Mouse (Mus musculus): ENCODE data around the gene Iqgap2.

The Iqgap2 gene

GRCm38 (mm10) chr13:95884455-95884854 is 7.3 kb downstream of the Iqgap2 start:
- DNase-seq (ENCODE audit: low spot score) = no peak

- DNase-seq (ENCODE audit: low spot score) = no peak
These were observed 9.7 kb downstream of the Iqgap2 start for GRCm38 (mm10) chr13:95882001-95882400.

GRCm38 (mm10) chr13:95881427-95881826 is 10.3 kb downstream of the Iqgap2 start:
- DNase-seq (ENCODE audit: low spot score) = no peak

- no peak for DNase-seq (ENCODE audit: low spot score)
These were observed 11.1 kb downstream of the Iqgap2 start for GRCm38 (mm10) chr13:95880633-95881032.

- no peak for DNase-seq (ENCODE audit: low spot score)
These were observed 19.7 kb downstream of the Iqgap2 start for GRCm38 (mm10) chr13:95871993-95872392.

- no peak for DNase-seq (ENCODE audit: low spot score)
These were observed 21.1 kb downstream of the Iqgap2 start for GRCm38 (mm10) chr13:95870626-95871025.

- no peak for DNase-seq (ENCODE audit: low spot score)
These were observed 22.7 kb downstream of the Iqgap2 start for GRCm38 (mm10) chr13:95868896-95869540.

GRCm38 (mm10) chr13:95862201-95862600 is 29.5 kb downstream of the Iqgap2 start:
- no peak for DNase-seq (ENCODE audit: low spot score)

GRCm38 (mm10) chr13:95859271-95859670 is 32.5 kb downstream of the Iqgap2 start:
- no peak for DNase-seq (ENCODE audit: low spot score)

- no peak for DNase-seq (ENCODE audit: low spot score)
These were observed 32.9 kb downstream of the Iqgap2 start for GRCm38 (mm10) chr13:95858866-95859265.

GRCm38 (mm10) chr13:95855537-95855936 is 36.2 kb downstream of the Iqgap2 start:
- no peak for DNase-seq (ENCODE audit: low spot score)

GRCm38 (mm10) chr13:95851611-95852010 is 40.1 kb downstream of the Iqgap2 start:
- DNase-seq (ENCODE audit: low spot score) = no peak

GRCm38 (mm10) chr13:95850451-95850850 is 41.3 kb downstream of the Iqgap2 start:
- no peak for DNase-seq (ENCODE audit: low spot score)

- DNase-seq (ENCODE audit: low spot score) = no peak
These were observed 42.2 kb downstream of the Iqgap2 start for GRCm38 (mm10) chr13:95849501-95850007.

GRCm38 (mm10) chr13:95846364-95846763 is 45.4 kb downstream of the Iqgap2 start:
- no peak for DNase-seq (ENCODE audit: low spot score)

- DNase-seq (ENCODE audit: low spot score) = no peak
These were observed 46.8 kb downstream of the Iqgap2 start for GRCm38 (mm10) chr13:95844950-95845349.

- DNase-seq (ENCODE audit: low spot score) = no peak
These were observed 48.2 kb downstream of the Iqgap2 start for GRCm38 (mm10) chr13:95843411-95844026.

GRCm38 (mm10) chr13:95842803-95843202 is 48.9 kb downstream of the Iqgap2 start:
- no peak for DNase-seq (ENCODE audit: low spot score)

GRCm38 (mm10) chr13:95841946-95842345 is 49.8 kb downstream of the Iqgap2 start:
- DNase-seq (ENCODE audit: low spot score) = no peak

- no peak for DNase-seq (ENCODE audit: low spot score)
These were observed 54.8 kb downstream of the Iqgap2 start for GRCm38 (mm10) chr13:95836944-95837343.

GRCm38 (mm10) chr13:95833473-95833872 is 58.2 kb downstream of the Iqgap2 start:
- no peak for DNase-seq (ENCODE audit: low spot score)

- no peak for DNase-seq (ENCODE audit: low spot score)
These were observed 59.0 kb downstream of the Iqgap2 start for GRCm38 (mm10) chr13:95832712-95833111.

- DNase-seq (ENCODE audit: low spot score) = no peak
These were observed 60.0 kb downstream of the Iqgap2 start for GRCm38 (mm10) chr13:95831760-95832159.

All from spleen, adult 12 weeks (tissue).